Mouse (Mus musculus): ENCODE results near the gene Slc9a9.
A peak's percentile ranks its signal among the peaks of the same experiment; 100 is the strongest.

The Slc9a9 gene

DNA sequence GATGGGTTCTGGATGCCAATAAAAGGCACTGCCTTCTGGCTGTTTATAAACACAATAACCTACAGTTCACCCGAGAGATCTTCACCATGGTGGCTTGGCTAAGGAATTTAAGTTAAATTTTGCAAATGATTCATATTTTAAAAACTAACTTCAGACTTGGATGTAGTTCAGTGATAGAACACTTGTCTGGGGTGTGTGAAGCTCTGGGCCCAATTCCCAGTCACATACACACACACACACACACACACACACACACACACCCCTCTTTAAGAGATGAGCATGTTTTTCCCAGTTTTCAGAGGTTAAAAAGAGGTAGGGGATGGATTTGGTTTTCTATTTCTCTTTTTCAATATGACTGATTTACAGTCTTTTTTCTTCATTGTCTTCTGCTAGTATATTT, 15.9 kb downstream of the Slc9a9 start:
- DNase-seq = no peak

DNA sequence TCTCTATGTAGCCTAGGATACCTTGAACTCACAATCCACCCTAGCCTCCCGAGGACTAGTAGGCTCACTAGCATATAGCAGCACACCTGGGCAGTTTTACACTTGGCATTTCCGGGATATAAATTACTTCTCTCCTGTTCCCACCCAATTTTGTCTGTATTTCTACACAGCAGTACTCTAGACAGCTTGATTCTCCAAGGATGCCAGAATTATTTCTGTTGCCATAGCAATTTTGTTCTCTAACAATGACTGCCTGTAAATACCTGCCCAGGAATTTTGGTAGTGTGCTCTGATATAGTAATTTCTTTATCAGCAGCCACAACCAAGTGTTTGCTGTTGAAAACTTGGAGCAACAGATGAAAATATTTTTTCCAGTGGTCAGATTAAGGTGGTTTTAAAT, 16.7 kb downstream of the Slc9a9 start:
- DNase-seq = no peak

DNA sequence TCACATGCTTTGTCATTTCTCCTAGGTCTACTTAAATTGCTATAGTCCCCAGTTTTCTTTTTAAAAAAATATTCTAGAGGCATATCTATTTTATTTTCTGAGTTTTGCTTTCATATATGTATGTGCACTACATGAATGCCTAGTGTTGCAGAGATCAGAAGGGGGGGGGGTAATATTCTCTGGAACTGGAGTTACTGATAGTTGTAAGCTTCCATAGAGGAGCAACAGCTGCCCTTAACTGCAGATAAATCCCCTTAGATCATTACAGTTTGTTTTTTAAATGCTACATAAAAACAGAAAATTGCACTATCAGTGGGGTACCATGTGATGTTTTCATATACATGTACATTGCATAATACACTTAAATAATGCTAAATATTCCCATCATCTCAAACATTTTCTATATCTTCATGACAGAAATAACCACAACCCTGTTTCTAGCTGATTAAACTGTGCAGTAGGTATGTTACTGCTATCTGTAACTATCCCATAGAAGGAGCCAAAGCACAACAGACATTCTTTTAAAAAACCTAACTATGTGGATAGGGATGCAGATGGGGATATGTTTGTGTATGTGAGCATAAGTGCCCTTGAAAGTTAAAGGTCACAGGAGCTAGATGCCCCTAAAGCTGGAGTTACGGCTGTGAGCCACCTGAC, 17.6 kb downstream of the Slc9a9 start:
- DNase-seq = no peak

DNA sequence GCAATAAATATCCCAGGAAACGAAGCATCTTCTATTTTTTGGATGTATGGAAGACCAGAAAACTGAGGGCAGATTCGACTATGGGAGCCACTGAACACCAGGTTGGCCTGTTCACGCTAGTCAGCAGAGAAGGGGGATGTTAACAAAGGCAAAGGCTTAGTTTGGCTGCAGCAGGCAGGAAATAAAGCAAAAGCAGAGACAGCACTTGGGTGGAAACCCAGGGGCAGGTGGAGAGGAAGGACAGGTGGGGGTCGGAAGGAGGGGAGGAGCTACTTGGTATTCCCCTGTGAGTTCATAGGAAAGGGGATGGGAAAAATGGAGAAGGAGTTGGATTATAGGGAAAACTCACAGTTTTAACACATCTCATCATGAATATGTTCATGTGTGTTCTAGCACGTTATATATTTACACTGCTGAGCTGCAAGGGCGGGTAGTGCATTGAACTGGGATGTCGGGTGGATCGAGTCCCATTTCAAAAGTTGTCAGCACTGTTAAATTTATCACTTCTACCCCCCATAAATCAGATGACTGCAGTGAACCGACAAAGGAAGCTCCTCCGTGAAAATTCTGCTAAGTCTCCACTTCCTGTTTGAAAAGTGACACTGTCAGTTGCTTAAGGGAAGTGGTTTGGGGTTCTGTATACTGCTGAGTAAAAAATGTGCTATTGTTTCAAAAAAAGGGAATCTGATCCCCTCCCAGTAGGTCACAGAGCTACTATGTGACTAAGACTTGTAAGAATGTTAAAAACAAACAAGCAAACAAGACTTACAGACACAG, 21.8 kb downstream of the Slc9a9 start:
- peak in 1 of 2 experiments; percentile 9 for DNase-seq

DNA sequence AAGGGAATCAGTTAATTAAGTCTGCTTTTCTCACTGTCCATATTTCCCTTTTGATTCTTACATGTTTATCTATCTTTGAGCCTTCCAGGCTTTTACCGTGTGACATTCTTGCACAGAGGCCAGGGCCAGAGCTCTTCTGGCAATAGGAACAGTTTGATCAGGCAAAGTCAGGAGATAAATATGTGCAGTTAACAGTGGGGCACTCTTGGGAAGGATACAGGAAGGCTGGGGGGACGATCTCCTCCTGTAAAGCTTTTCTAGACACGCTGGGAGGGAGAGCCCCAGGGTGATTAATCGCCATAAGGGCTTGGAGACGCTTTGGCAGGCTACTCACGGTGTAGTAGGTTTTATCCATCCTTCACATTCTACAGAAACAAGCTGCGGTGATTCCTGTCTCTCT, 22.4 kb downstream of the Slc9a9 start:
- DNase-seq = peak in 1 of 2 experiments; percentile 14

DNA sequence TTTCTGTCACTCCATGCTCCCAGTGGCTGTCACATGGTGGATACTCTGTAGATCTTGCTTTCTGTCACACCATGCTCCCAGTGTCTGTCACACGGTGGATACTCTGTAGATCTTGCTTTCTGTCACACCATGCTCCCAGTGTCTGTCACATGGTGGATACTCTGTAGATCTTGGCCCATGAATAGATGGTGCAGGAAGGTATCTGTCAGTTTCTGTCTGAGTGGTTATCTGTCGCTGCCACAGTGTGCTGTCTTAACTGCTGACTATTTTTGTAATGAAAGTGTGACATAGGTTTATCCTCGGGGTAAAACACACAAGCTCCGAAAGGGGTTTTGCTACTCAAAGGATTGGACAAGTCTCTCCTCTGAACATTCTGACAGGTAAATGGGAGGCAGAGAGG, 24.5 kb downstream of the Slc9a9 start:
- DNase-seq = no peak

DNA sequence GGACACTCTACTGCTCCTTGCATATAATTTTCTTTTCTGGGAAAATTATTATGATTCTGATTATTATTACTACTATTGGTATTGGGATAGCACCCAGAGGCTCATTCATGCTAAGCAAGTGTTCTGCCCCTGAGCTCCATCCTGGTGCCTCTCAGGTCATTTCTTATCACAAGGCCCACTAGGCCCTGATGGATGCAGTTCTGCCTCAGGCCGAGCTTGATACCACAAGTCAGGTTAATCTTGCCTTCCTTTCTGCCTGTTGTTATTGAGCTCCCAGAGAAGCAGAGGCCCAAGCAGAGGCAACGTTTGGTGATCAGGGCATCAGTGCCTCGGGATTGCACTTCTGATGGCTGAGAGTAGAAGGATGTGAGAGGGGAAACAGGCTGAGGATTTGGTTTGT, 25.3 kb downstream of the Slc9a9 start:
- no peak for DNase-seq

DNA sequence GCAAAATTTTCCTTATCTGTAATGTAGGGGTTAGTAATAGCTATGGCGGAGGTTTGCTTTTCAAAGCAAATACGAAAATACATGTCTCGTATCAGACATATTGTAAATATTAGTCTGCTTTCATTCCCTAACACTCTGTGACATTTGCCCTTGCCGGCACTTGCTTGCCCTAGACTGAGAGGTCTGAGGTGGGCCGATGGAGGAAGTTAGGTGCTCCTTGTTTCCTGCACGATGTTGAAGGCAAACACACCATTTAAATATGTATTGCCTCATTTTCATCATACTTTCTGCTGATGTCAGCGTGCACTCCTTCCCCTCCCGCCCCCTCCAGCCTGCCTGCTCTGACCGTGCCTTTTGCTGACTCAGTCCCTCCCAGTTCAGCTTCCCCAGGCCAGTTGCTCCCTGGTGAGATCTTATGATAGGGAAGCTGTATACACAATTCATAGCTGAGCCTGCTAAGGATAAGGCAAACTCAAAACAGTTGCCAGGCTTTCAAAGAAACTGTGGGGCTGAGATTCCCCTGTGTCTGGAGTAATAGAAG, 26.9 kb downstream of the Slc9a9 start:
- peak; percentile 14 to 34 for DNase-seq

DNA sequence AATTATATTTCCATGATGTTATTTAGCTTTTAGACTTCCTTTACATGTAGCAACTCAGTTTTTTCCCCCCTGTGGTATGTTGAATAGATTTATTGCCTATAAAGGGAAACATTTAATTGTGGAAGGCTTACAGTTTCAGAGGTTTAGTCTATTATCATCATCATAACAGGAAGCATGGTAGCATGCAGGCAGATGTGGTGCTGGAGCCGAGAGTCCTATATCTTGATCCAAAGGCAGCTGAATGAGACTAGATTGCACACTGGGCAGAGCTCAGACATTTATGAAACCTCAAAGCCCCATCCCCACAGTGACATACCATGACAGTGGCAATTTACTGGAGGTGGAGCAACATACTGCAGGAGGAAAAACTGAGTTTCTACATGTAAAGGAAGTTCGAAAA, 28.5 kb downstream of the Slc9a9 start:
- DNase-seq = no peak

DNA sequence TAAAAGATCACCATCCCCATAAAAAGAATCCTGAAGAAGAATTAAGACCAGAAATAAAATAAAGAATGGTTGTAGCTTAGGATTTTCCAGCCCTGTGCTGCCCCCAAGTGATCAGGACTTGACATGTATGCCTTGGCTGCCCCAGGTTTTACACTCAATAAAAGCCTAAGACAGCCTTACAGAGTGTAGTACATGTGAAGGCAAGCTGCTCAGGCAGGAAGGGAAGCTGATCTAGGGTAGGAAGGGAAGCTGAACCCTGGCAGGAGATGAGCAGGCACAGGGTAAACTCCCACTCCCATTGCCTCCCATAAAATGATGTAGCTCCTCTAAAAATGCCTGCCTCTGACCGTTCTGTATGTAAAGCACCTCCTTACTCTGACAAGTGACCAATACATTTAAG, 30.8 kb downstream of the Slc9a9 start:
- peak; percentile 67 to 68 for DNase-seq

DNA sequence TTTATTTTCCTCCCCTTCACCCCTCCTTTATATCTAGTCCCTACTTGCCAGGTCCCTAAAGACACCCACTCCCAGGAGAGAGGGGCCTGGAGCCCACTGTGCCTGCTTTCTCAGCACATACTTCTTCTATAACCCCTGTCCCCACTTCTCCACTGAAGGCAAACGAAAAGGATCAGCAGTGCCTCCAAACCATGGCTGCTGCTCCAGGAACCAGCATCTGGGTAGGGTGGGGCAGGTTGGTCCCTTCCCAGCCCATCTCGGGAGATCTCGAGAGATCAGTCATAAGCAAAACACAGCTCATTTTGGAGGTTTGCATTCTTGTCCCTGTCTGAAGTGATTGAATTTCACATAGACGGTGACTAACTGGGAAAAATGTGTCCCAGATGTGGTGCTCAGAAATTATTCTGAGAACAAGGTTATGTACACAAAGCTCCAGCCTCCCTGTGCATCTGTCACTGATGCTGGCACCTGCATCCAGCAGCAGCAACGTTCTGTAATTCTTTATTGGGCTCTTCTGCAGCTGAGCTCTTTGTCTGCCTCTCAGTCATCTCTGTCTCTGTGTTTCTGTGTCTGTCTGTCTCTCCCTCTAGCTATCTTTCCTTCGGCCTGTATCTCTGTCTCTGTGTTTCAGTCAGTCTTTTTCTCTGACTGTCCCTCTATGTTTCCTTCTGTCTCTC, 31.6 kb downstream of the Slc9a9 start:
- no peak for DNase-seq

DNA sequence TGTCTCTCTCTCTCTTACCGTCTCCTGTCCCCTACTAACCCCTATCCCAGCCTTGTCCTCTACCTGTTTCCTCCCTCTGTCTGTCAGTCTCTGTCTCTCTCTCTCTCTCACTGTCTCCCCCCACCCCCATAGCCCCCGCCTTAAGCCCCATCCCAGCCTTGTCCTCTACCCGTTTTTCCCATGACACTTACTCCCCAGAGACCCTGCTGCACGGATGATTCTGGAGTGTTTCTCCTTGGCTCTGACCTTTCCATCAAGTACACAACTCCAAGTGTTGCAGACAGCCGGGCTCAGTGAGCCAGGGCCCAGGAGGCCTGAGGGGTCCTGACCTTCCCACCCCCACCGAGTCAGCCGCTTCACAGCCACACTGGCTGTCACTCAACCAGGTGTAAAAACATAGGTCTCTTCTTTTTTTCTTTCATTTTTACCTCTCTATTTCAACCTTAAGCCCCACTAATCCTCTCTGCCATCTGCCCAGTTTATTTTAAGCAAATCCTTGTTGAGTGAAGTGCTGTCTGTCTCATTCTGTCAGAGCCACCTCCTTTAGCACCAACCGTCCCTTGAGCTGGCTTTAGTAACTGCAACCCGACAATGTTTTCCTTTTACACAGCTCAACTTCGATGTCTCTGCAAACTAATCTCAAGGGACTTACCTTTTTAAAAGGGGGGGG, 32.4 kb downstream of the Slc9a9 start:
- DNase-seq = no peak

DNA sequence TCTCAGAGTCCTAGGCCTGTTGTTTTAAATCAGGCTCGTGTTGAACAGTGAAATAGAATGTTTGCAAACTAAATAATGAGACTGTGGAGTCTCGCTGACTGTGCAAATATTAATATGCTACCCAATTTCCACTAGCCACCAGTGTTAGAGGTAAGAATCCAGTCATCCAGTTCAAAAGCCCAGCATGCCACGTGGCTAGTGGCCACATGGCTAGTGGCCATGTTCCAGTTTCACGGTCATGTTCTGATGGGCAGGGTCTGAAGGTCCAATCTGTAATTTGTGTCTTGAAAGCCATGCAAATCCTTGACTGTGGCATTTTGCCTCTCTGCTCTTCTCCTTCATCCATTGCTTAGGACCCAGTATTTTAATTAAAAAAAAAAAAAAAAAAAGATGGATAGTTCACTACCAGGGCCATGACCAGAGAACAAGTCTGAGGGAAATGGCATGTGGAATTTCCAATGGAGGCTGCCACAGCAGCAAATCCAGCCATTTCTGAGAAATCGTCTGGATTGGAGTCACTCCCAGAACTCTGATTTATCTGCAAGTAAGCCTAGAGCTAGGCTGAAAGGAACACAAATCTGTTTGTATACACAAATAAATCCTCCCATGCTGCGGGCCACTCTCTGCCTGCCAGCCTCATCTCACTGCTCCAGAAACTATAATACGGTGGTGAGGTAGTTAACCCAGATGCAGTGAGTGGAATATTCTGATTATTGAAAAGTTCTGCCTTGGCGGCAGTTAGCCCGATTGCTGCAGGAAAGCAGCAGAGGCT, 35.5 kb downstream of the Slc9a9 start:
- no peak for DNase-seq

DNA sequence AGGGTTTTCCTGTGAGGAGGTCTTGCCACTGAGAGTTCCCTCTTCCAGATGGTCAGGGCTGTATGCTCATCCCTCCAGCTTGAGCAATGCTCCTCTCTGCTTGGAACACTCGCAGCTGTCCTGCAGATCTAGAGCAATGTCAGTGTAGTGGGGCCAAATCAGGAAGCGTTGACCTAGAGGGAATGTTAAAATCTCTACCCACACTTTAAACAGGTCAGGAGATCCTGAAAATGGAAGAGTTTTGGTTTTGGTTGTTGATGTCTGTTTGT, 36.0 kb downstream of the Slc9a9 start:
- no peak for DNase-seq

DNA sequence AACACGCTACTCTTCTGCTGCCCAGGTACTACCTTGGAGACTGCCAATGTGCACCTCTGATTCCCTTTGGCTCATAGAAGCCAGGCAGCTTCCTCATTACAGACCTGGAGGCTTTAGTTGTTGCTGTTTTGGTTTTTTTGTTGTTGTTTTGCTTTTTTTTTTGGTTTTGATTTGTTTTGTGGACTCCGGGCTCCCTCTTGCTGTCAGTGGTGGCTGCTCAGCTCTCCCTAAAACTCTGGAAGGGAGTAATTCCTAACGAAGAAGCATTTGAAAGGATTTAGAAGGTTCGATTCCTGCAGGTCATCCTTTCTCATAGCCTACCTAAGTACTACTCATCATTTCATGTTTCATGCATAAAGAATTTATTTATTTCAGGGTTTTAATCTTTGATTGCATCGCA, 42.4 kb downstream of the Slc9a9 start:
- DNase-seq = no peak

DNA sequence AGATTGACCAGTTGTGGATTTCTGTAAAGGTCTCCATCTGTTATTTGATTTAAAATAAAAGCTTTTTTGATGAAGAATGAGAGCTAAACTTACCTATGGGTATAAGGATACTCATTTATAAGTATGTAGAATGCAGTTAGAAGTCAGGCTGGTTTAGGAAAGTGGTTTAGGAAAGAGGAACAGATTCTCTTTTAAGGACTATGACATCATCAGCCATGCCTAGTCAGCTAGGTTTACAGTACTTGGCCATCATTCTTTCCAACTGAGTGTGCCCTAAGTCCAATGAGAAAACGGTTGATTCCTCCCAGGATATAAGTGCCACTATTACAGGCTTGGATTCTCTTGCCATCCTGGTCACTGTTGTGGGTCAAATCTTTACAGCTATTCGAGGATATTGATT, 47.0 kb downstream of the Slc9a9 start:
- DNase-seq = no peak

DNA sequence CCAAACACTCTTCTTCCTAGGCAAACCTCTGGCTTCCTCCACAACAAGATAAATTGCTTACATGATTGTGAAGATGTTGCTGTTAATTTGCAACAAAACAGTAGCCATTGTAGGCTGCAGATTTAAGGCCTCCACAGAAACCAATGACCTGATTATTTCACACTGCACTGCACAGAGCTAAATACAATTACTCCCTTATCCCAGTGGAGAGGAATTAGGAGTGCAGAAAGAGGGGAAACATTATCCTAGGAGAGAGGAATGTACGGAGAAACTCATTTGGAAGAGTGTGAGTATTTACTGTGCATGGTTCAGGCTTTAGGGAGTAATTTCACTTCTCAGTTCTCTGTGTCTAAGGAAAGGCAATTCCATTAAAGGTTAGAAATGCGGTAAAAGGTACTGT, 53.9 kb downstream of the Slc9a9 start:
- DNase-seq = no peak

DNA sequence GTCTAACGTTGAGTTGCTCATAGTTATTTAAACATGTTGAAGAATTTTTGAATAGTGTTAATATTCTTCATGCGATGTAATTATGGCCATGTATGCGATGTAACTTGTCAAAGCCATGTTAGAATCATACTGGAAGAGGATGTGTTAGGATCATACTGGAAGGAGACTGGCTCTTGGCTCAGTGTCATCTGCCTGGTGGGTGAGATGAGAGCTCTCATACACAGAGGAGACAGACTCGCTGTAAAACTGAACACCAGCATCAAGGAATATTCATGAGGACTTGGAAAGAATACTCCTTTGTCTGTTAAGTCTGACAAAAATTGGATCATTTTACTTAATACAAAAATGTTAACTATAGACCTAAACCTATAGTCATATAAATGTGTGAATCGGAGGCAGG, 55.4 kb downstream of the Slc9a9 start:
- DNase-seq = no peak

DNA sequence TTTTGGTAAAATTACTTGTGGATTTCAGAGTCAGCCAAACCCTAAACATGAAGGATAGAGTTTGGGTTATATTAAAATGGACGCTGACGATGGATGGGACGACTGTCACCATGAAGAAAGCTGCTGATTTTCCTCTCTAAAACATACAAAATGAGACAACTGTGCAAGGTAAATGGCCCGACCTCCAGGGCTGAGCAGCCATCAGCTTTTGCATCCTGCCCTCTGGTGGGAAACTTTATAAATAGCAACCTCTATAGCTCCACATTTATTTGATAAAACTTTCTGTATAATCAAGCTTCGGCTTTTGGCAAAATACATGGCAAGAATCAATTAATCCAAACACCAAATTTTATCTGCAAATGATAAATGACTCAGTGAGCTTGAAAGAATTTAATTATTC, 57.7 kb downstream of the Slc9a9 start:
- DNase-seq = no peak

DNA sequence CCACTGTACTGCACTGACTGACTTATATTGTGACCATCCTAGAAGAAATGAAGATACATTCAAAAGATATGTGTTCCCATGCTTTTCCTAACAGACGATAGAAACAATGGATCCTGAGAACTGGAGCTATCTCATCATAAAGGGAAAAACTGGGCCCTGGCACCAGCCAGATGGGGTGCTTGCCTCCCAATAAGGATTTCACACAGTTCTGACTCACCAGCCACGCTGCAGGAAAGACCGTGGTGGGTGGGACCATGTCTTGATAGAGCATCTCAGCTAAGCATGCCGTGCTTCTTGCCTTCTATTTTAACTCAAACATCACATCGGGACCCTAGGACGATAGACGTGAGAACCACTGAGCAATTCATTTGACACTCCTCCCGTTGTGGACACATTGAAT, 60.7 kb downstream of the Slc9a9 start:
- DNase-seq = no peak

DNA sequence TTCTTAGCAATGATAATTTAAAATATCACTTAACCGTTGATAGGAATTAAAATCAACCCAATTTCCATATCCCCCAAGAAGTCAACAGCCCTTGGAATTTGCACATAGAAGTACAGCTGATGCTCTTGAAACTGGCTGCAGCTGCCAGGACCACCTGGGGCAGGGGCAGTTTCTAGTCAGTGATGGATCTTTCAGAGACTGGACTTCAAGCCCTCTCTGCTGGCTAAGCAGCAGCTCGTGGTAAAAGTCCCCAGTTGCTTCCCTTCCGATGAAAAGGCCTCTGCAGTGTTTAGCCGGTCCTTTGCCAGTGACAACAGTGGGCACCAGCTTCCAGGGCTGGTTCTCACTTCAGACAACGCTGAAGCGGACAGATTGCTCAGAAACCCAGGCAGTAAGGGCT, 62.4 kb downstream of the Slc9a9 start:
- no peak for DNase-seq

DNA sequence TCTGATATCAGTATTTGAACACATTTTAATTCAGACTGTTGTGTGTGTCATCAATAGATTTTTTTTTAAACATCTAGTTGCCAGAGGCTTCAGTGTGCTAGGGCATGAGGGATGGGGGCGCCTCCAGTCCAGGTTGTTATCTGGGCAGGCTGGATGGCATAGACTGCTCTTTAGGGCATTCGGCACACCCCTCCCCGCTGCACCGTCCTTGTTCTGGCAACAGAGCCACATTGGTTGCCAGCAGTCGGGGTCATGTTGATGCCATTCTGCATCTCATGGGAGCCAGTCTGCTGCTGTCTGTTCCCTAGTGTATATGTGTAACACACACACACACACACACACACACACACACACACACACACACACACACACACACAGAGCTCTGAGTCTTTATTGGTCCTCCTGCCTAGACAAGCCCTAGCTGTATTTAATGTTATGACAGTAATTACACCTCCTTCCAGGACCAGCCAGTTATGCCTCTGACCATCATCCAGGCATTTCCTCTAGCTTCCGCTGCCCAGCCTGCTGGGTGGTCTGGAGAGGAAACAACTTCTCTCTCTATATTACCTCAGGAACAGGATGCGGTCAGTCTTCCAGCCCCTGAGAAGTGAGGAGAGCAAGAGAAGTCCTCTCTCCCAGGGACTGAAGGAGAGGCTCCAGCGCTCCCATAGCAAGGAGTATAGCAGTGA, 63.0 kb downstream of the Slc9a9 start:
- DNase-seq = peak; percentile 27 to 37
